Mouse (Mus musculus): ENCODE measurements at regions not wholly inside any gene's neighbourhood (a gene's known extent, or its start where the extent isn't known, plus 50 kb on each side); places are given as distances from the start of the nearest gene placed in this dataset.

DNA sequence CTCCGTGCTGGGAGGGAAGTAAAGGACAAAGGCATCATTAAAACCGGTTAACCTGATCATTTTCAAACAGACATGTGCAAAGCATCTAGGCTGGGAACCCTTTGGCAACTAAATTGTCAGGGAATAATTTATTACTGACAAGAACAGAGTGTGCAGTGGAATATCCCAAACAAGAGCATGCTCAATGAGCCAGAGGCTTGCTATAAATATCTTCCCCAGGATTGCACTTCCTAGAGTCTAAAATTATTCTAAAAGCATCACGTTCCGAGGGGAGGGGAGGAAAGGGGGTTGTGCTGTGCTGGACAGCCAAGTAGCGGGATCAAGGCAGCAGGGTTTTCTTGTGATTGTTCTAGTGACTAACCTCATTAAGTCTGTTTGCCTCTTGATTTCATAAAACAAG, 356.0 kb upstream of the Cited2 start:
- ATAC-seq, result peak; percentile 69
- DNase-seq, result peak; percentile 47

DNA sequence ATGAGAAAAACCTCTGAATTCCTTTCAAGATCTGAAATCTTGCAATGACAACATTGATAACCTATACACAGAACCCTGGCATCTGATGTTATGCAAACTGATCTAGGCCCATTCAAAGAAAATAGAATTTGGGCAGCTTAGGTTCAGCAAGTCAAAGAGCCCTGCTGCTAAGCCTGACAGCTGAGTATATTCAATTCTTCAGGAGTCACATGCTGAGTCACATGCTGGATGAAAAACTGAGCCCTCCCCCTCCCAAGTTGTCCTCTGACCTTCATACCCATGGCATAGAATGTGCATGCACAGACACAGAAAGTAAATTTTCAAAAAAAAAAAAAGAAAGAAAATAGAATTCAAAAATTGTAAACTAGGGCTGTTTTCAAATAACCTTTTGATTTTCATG, 355.6 kb upstream of the Cited2 start:
- no peak for TF ChIP-seq CTCF (IDR thresholded peaks at IDR 0.05; ENCODE audit: low read depth)
- no peak overlapping the region for H3K9ac ChIP-seq
- peak overlapping the region; percentile 15; the same call in 1 of the 2 replicates for H3K4me2 ChIP-seq (ENCODE audit: low read depth)
- ATAC-seq, result no peak
- peaks cover 4% of the 10 kb centered on the region; the same call in 1 of the 2 replicates for H3K4me1 ChIP-seq (ENCODE audit: insufficient read depth)
- no peaks in the 10 kb centered on the region for H3K9me3 ChIP-seq (ENCODE audit: low read length)
- no peak overlapping the region for H3K27ac ChIP-seq (ENCODE audit: low read depth, low read length)
- no peak for DNase-seq
- H3K4me3 ChIP-seq (ENCODE audit: low read depth, low read length), result no peak overlapping the region
- H3K36me3 ChIP-seq (ENCODE audit: insufficient read depth), result no peaks in the 10 kb centered on the region
- H3K27me3 ChIP-seq (ENCODE audit: insufficient read depth, low read length), result no peaks in the 10 kb centered on the region

More for the DNA sequence above, 356.0 kb upstream of the Cited2 start:
- Histone ChIP-seq H3K27ac (ENCODE audit: low read depth, low read length) (no peak overlapping the region), H3K9ac (no peak overlapping the region), H3K4me1 (ENCODE audit: insufficient read depth) (peaks cover 4% of the 10 kb centered on the region; the same call in 1 of the 2 replicates), H3K36me3 (ENCODE audit: insufficient read depth) (no peaks in the 10 kb centered on the region), H3K27me3 (ENCODE audit: insufficient read depth, low read length) (no peaks in the 10 kb centered on the region), H3K9me3 (ENCODE audit: low read length) (no peaks in the 10 kb centered on the region), H3K4me3 (ENCODE audit: low read depth, low read length) (no peak overlapping the region), H3K4me2 (ENCODE audit: low read depth) (peak overlapping the region; percentile 15; the same call in 1 of the 2 replicates)
- 3% methylated on average over 5 of the region's 5 CpGs for WGBS
- no peak for TF ChIP-seq CTCF (IDR thresholded peaks at IDR 0.05; ENCODE audit: low read depth)

DNA sequence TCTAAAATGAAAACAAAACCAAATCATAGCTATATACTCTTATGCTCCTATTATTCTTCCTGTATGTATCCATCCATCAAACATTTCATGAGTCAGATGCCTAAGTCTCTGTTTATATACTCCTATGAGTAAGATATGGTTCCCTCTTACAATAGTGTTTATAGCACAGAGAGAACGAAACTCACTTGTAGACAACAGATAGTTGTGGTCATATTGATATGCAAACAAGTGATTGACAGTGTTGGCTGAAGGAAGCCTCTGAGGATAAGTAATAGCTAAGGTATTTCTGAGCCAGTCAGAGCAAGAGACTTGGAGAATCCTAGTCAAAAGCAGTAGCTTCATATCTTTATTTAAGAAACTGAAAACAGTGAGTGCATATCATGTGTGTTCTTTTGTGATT, 354.4 kb upstream of the Cited2 start:
- DNase-seq, result no peak
- H3K4me1 ChIP-seq (ENCODE audit: insufficient read depth), result peaks cover 4% of the 10 kb centered on the region; the same call in 1 of the 2 replicates
- H3K9ac ChIP-seq, result no peak overlapping the region
- no peak for ATAC-seq
- 91% methylated on average over 1 of the region's 1 CpGs for WGBS
- H3K27ac ChIP-seq (ENCODE audit: low read depth, low read length), result no peak overlapping the region
- H3K9me3 ChIP-seq (ENCODE audit: low read length), result no peaks in the 10 kb centered on the region
- no peak overlapping the region for H3K4me3 ChIP-seq (ENCODE audit: low read depth, low read length)
- H3K36me3 ChIP-seq (ENCODE audit: insufficient read depth), result no peaks in the 10 kb centered on the region
- TF ChIP-seq CTCF (IDR thresholded peaks at IDR 0.05; ENCODE audit: low read depth), result no peak
- no peak overlapping the region for H3K4me2 ChIP-seq (ENCODE audit: low read depth)
- no peaks in the 10 kb centered on the region for H3K27me3 ChIP-seq (ENCODE audit: insufficient read depth, low read length)

DNA sequence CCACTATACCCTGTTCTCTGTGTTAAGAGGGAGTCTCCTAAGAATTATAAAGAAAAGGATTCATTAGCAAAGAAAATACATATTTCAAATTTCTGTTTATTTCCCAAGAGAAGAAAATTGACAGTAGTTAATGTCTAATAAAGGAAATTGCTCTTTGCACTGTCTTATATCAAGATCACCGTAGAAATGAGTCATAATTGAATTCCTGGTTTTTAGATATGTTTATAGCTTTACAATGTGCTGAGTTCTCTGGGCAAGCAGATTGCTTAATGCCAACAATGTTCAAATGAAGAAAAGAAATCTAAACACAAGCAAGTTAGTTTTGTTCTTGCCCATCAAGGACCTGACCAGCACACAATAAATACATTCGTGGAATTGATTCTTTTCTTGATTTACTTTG, 350.1 kb upstream of the Cited2 start:
- no peak overlapping the region for H3K9ac ChIP-seq
- TF ChIP-seq CTCF (IDR thresholded peaks at IDR 0.05; ENCODE audit: low read depth), result no peak
- ATAC-seq, result no peak
- no peak overlapping the region for H3K27ac ChIP-seq (ENCODE audit: low read depth, low read length)
- no peak for DNase-seq
- H3K4me3 ChIP-seq (ENCODE audit: low read depth, low read length), result no peak overlapping the region
- 70% methylated on average over 2 of the region's 2 CpGs for WGBS
- H3K4me1 ChIP-seq (ENCODE audit: insufficient read depth), result no peaks in the 10 kb centered on the region
- H3K4me2 ChIP-seq (ENCODE audit: low read depth), result no peak overlapping the region
- no peaks in the 10 kb centered on the region for H3K9me3 ChIP-seq (ENCODE audit: low read length)
- no peaks in the 10 kb centered on the region for H3K36me3 ChIP-seq (ENCODE audit: insufficient read depth)
- H3K27me3 ChIP-seq (ENCODE audit: insufficient read depth, low read length), result no peaks in the 10 kb centered on the region

DNA sequence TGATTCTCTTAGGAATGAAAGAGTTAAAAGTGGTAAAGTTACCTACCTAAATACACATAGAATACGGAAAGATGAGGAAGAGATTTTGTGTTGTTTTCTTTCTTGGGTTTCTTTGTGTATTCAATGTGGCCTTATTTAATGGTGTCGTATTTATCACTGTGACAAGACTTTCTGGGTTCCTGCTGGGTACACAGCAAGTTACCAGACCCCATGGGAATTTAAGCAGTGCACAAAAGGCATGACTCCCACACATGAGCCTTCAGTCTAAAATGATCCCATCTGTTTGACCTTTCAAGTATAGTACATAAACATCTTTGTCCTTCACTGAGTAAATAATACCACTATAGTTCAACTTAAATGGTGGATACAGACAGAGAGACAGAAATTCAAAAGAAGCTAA, 349.0 kb upstream of the Cited2 start:
- ATAC-seq, result no peak
- Histone ChIP-seq H3K36me3 (ENCODE audit: insufficient read depth) (no peaks in the 10 kb centered on the region), H3K9me3 (ENCODE audit: low read length) (no peaks in the 10 kb centered on the region), H3K27me3 (ENCODE audit: insufficient read depth, low read length) (no peaks in the 10 kb centered on the region), H3K4me2 (ENCODE audit: low read depth) (no peak overlapping the region), H3K27ac (ENCODE audit: low read depth, low read length) (no peak overlapping the region), H3K4me3 (ENCODE audit: low read depth, low read length) (no peak overlapping the region), H3K4me1 (ENCODE audit: insufficient read depth) (no peaks in the 10 kb centered on the region), H3K9ac (no peak overlapping the region)
- DNase-seq, result no peak
- no peak for TF ChIP-seq CTCF (IDR thresholded peaks at IDR 0.05; ENCODE audit: low read depth)
- 50% methylated on average over 2 of the region's 2 CpGs for WGBS

DNA sequence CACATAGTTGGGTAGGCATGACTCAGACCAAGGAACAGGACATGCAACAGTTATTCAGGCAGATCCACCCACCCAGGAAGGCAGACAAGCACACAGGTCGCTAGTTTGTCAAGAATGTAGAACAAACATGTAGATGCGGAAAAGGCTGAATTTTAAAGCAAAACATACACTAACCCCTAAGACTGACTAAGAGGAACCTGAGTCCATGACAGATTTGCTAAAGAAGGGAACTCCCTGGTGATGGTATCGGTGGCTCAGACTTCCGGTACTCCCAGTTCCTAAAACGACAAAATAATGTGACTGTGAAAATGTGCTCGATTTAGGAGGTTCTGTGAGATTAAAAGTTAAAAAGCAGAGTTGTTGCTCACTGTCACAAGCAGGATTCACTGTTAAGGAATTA, 340.0 kb upstream of the Cited2 start:
- Histone ChIP-seq H3K9me3 (ENCODE audit: low read length) (no peaks in the 10 kb centered on the region), H3K4me2 (ENCODE audit: low read depth) (no peak overlapping the region), H3K9ac (no peak overlapping the region), H3K27me3 (ENCODE audit: insufficient read depth, low read length) (no peaks in the 10 kb centered on the region), H3K4me3 (ENCODE audit: low read depth, low read length) (no peak overlapping the region), H3K4me1 (ENCODE audit: insufficient read depth) (no peaks in the 10 kb centered on the region), H3K27ac (ENCODE audit: low read depth, low read length) (no peak overlapping the region), H3K36me3 (ENCODE audit: insufficient read depth) (no peaks in the 10 kb centered on the region)
- TF ChIP-seq CTCF (IDR thresholded peaks at IDR 0.05; ENCODE audit: low read depth), result no peak
- ATAC-seq, result no peak
- 92% methylated on average over 6 of the region's 6 CpGs for WGBS
- no peak for DNase-seq

DNA sequence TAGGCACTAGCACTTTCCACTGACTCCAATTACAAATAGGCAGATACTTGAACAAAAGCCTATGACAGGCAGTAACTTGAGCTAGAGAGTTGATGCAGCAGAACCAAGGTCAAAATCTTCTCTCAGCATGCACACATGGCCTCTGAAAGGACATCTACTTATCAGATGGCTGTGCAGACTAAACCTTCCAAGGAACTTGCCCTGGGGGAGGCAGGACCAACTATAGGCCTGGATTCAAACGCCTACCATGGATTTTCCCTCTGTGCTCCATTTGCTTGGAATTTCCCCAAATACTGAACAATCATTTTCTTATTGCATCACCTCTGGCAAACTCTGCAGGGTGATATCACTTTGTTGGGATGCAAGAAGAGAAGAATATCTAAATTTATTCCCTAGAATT, 337.8 kb upstream of the Cited2 start:
- Histone ChIP-seq H3K4me2 (ENCODE audit: low read depth) (no peak overlapping the region), H3K4me3 (ENCODE audit: low read depth, low read length) (no peak overlapping the region), H3K27ac (ENCODE audit: low read depth, low read length) (no peak overlapping the region), H3K9me3 (ENCODE audit: low read length) (no peaks in the 10 kb centered on the region), H3K36me3 (ENCODE audit: insufficient read depth) (no peaks in the 10 kb centered on the region), H3K27me3 (ENCODE audit: insufficient read depth, low read length) (no peaks in the 10 kb centered on the region), H3K9ac (no peak overlapping the region), H3K4me1 (ENCODE audit: insufficient read depth) (no peaks in the 10 kb centered on the region)
- no peak for TF ChIP-seq CTCF (IDR thresholded peaks at IDR 0.05; ENCODE audit: low read depth)
- ATAC-seq (no peak), DNase-seq (no peak)
- WGBS, result 48% methylated on average over 1 of the region's 1 CpGs

DNA sequence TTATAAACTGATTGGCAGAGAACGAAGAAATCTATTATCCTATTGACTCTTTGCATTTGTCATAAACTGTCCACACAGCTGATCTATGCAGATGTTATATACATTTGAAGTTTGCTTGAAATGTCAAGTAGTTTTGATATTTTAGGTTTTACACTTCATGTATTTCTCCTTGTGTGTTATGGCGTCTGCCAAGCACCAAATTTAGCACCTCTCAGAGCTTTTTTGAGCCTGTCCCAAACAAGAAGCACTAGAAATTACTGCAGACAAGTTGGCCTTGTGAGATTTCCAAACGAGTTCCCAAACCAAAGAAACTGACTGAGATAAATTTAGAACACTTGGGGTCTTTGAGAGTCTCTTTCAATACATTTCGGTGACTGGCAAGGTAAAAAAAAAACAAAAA, 335.7 kb upstream of the Cited2 start:
- 56% methylated on average over 4 of the region's 4 CpGs for WGBS
- Histone ChIP-seq H3K9me3 (ENCODE audit: low read length) (no peaks in the 10 kb centered on the region; the same call in 1 of the 2 replicates), H3K4me3 (ENCODE audit: low read depth, low read length) (no peak overlapping the region), H3K36me3 (ENCODE audit: insufficient read depth) (no peaks in the 10 kb centered on the region), H3K4me1 (ENCODE audit: insufficient read depth) (no peaks in the 10 kb centered on the region), H3K27ac (ENCODE audit: low read depth, low read length) (no peak overlapping the region), H3K9ac (no peak overlapping the region), H3K27me3 (ENCODE audit: insufficient read depth, low read length) (no peaks in the 10 kb centered on the region), H3K4me2 (ENCODE audit: low read depth) (no peak overlapping the region)
- DNase-seq (peak; percentile 12), ATAC-seq (no peak)
- no peak for TF ChIP-seq CTCF (IDR thresholded peaks at IDR 0.05; ENCODE audit: low read depth)

All from forebrain, postnatal 0 days (tissue).